Comparison of ENCODE assay signal across 7 mouse cellular contexts in genomic region chr4:98629217-98629616, GRCm38 (mm10).
DNase-seq lines count a peak whose midpoint lies in the region; ATAC-seq lines count a peak whose summit lies in the region.
"Not testable (repeated sequence)": the region's sequence is repeated elsewhere in the genome, so short reads cannot be mapped to it uniquely, and the experiment has no call there.

No protein-coding gene starts in this region.

- not testable (repeated sequence) for H3K27ac ChIP-seq in heart, embryonic 11.5 days (ENCODE audit: low read depth, low read length); heart, embryonic 14.5 days (replicated peaks in 1 of 2; ENCODE audit: control insufficient read depth in 1 of 2, insufficient read depth in 1 of 2, low read depth in 2 of 2, low read length in 2 of 2); heart, embryonic 15.5 days; heart, embryonic 16.5 days (ENCODE audit: low read length)
- 0 out of 2 replicates have a peak overlapping the region, but pooled peaks have one; percentile 38 for H3K27ac ChIP-seq in heart, embryonic 12.5 days (ENCODE audit: poor library complexity, severe bottlenecking)
- peak overlapping the region; percentile 51; the same call in 1 of the 2 replicates for H3K27ac ChIP-seq in heart, embryonic 13.5 days (replicated peaks)

- DNase-seq in heart, adult 11 months: peak; percentile 35

- H3K4me2 ChIP-seq in heart, embryonic 11.5 days; heart, embryonic 12.5 days; heart, embryonic 13.5 days; heart, embryonic 14.5 days (ENCODE audit: low read length); heart, embryonic 15.5 days; heart, embryonic 16.5 days (ENCODE audit: low read depth, low read length): not testable (repeated sequence)

- H3K4me3 ChIP-seq in heart, embryonic 11.5 days (ENCODE audit: low read depth, low read length); heart, embryonic 12.5 days; heart, embryonic 13.5 days; heart, embryonic 14.5 days (ENCODE audit: control insufficient read depth in 1 of 2, insufficient read depth in 1 of 2, low read depth in 1 of 2, low read length in 2 of 2); heart, embryonic 15.5 days; heart, embryonic 16.5 days (ENCODE audit: low read length): not testable (repeated sequence)

- not testable (repeated sequence) for H3K36me3 ChIP-seq in heart, embryonic 11.5 days (ENCODE audit: control insufficient read depth, insufficient read depth, low read length); heart, embryonic 12.5 days; heart, embryonic 13.5 days; heart, embryonic 14.5 days (ENCODE audit: control insufficient read depth, insufficient read depth, low read length); heart, embryonic 15.5 days; heart, embryonic 16.5 days (ENCODE audit: control insufficient read depth, insufficient read depth)

- H3K4me1 ChIP-seq in heart, embryonic 11.5 days (ENCODE audit: control insufficient read depth, insufficient read depth, low read length); heart, embryonic 16.5 days (ENCODE audit: control insufficient read depth, insufficient read depth, low read length): not testable (repeated sequence)
- peaks cover 26% of the 10 kb centered on the region for H3K4me1 ChIP-seq in heart, embryonic 12.5 days (replicated peaks)
- peaks cover 19% of the 10 kb centered on the region for H3K4me1 ChIP-seq in heart, embryonic 13.5 days
- H3K4me1 ChIP-seq in heart, embryonic 14.5 days (ENCODE audit: control insufficient read depth in 2 of 2, insufficient read depth in 2 of 2, low read length in 2 of 2): peaks cover 0 to 11% of the 10 kb centered on the region in 2 experiments; a peak in 2 of 4 replicates
- peaks cover 10% of the 10 kb centered on the region for H3K4me1 ChIP-seq in heart, embryonic 15.5 days (replicated peaks)

- H3K9ac ChIP-seq in heart, embryonic 11.5 days (ENCODE audit: low read depth, low read length); heart, embryonic 12.5 days; heart, embryonic 13.5 days; heart, embryonic 14.5 days (ENCODE audit: low read length); heart, embryonic 15.5 days; heart, embryonic 16.5 days (ENCODE audit: low read length): not testable (repeated sequence)

- H3K9me3 ChIP-seq in heart, embryonic 11.5 days (replicated peaks; ENCODE audit: control insufficient read depth, low read length); heart, embryonic 12.5 days (replicated peaks); heart, embryonic 13.5 days; heart, embryonic 14.5 days (ENCODE audit: control insufficient read depth, low read length); heart, embryonic 15.5 days (replicated peaks); heart, embryonic 16.5 days (replicated peaks; ENCODE audit: control insufficient read depth, low read length): not testable (repeated sequence)

- ATAC-seq in heart, embryonic 11.5 days (replicated peaks; ENCODE audit: insufficient number of reproducible peaks, low FRiP score, low TSS enrichment): peak; percentile 31; the same call in 1 of the 2 replicates
- ATAC-seq in heart, embryonic 12.5 days (ENCODE audit: insufficient number of reproducible peaks, low FRiP score): 0 out of 2 replicates have a peak, but pooled peaks have one; percentile 48
- not testable (repeated sequence) for ATAC-seq in heart, embryonic 13.5 days (ENCODE audit: extremely low read depth, insufficient number of reproducible peaks, low FRiP score, low TSS enrichment)
- ATAC-seq in heart, embryonic 14.5 days (ENCODE audit: insufficient number of reproducible peaks, insufficient read depth, low FRiP score, low read depth): 0 out of 2 replicates have a peak, but pooled peaks have one; percentile 56
- ATAC-seq in heart, embryonic 15.5 days (replicated peaks; ENCODE audit: insufficient number of reproducible peaks, insufficient read depth, low FRiP score, low read depth): 0 out of 2 replicates have a peak, but pooled peaks have one; percentile 35
- ATAC-seq in heart, embryonic 16.5 days (replicated peaks; ENCODE audit: extremely low read depth, insufficient read depth, low FRiP score): peak; percentile 73

- H3K27me3 ChIP-seq in heart, embryonic 11.5 days (ENCODE audit: control insufficient read depth, insufficient read depth, low read length); heart, embryonic 12.5 days (replicated peaks); heart, embryonic 13.5 days (replicated peaks); heart, embryonic 14.5 days (ENCODE audit: control insufficient read depth, insufficient read depth, low read length); heart, embryonic 15.5 days; heart, embryonic 16.5 days (ENCODE audit: control insufficient read depth, insufficient read depth, low read length): not testable (repeated sequence)
